Mouse (Mus musculus): ENCODE measurements around the gene Zbtb11. TPM values are rescaled to one million over a fixed set of nuclear protein-coding genes. Genes with fewer than 3 reads are reported as not detected.
"Not testable (repeated sequence)": the region's sequence is repeated elsewhere in the genome, so short reads cannot be mapped to it uniquely, and the experiment has no call there.

Gene Zbtb11
- polyA plus RNA-seq, 1 experiment: 2.4 TPM

GRCm38 (mm10) chr16:56038090-56038489 lies 64.4 kb downstream of the Zbtb11 start:
- no peak for TF ChIP-seq POLR2A (IDR thresholded peaks at IDR 0.05; ENCODE audit: low read depth, low read length)
- no peak for TF ChIP-seq CTCF (IDR thresholded peaks at IDR 0.05; ENCODE audit: extremely low read depth, insufficient read length, insufficient replicate concordance, low read depth, low read length)
- peak overlapping the region; percentile 88 for H3K27ac ChIP-seq (ENCODE audit: insufficient read depth, low read depth, low read length)
- peaks cover 3% of the 10 kb centered on the region; the same call in 1 of the 2 replicates for H3K4me1 ChIP-seq (ENCODE audit: control insufficient read depth, insufficient read depth, insufficient read length, low read length)
- H3K4me3 ChIP-seq (ENCODE audit: low read depth, low read length): peak overlapping the region; percentile 87
- H3K27me3 ChIP-seq (ENCODE audit: control insufficient read depth, insufficient read depth, low read length): no peaks in the 10 kb centered on the region
- 21% methylated on average over 8 of the region's 8 CpGs for WGBS
- H3K36me3 ChIP-seq (ENCODE audit: control insufficient read depth, insufficient read depth, low read length): peaks cover 9% of the 10 kb centered on the region

GRCm38 (mm10) chr16:56048038-56048437 lies 74.4 kb downstream of the Zbtb11 start, which contains the start of gene Senp7:
Gene Senp7 (plus strand): TSS chr16:56048338.
- not testable (repeated sequence) for H3K36me3 ChIP-seq (ENCODE audit: control insufficient read depth, insufficient read depth, low read length); H3K27me3 ChIP-seq (ENCODE audit: control insufficient read depth, insufficient read depth, low read length); H3K27ac ChIP-seq (ENCODE audit: insufficient read depth, low read depth, low read length); H3K4me3 ChIP-seq (ENCODE audit: low read depth, low read length); H3K4me1 ChIP-seq (ENCODE audit: control insufficient read depth, insufficient read depth, insufficient read length, low read length)
- WGBS: no CpG with 5 or more reads among the region's 4 CpGs

GRCm38 (mm10) chr16:56055911-56056310 lies 82.2 kb downstream of the Zbtb11 start:
- no peaks in the 10 kb centered on the region for H3K36me3 ChIP-seq (ENCODE audit: control insufficient read depth, insufficient read depth, low read length)
- no peaks in the 10 kb centered on the region for H3K27me3 ChIP-seq (ENCODE audit: control insufficient read depth, insufficient read depth, low read length)
- no peak for TF ChIP-seq CTCF (IDR thresholded peaks at IDR 0.05; ENCODE audit: extremely low read depth, insufficient read length, insufficient replicate concordance, low read depth, low read length)
- no peak for TF ChIP-seq POLR2A (IDR thresholded peaks at IDR 0.05; ENCODE audit: low read depth, low read length)
- WGBS: 75% methylated on average over 3 of the region's 3 CpGs
- H3K4me3 ChIP-seq (ENCODE audit: low read depth, low read length): no peak overlapping the region
- H3K4me1 ChIP-seq (ENCODE audit: control insufficient read depth, insufficient read depth, insufficient read length, low read length): no peaks in the 10 kb centered on the region
- no peak overlapping the region for H3K27ac ChIP-seq (ENCODE audit: insufficient read depth, low read depth, low read length)

- no peak overlapping the region for H3K27ac ChIP-seq (ENCODE audit: insufficient read depth, low read depth, low read length)
- H3K4me3 ChIP-seq (ENCODE audit: low read depth, low read length): no peak overlapping the region
- H3K27me3 ChIP-seq (ENCODE audit: control insufficient read depth, insufficient read depth, low read length): no peaks in the 10 kb centered on the region
- TF ChIP-seq CTCF (IDR thresholded peaks at IDR 0.05; ENCODE audit: extremely low read depth, insufficient read length, insufficient replicate concordance, low read depth, low read length) (no peak), POLR2A (IDR thresholded peaks at IDR 0.05; ENCODE audit: low read depth, low read length) (no peak)
- H3K4me1 ChIP-seq (ENCODE audit: control insufficient read depth, insufficient read depth, insufficient read length, low read length): no peaks in the 10 kb centered on the region
- 73% methylated on average over 7 of the region's 7 CpGs for WGBS
- no peaks in the 10 kb centered on the region for H3K36me3 ChIP-seq (ENCODE audit: control insufficient read depth, insufficient read depth, low read length)
Observed at GRCm38 (mm10) chr16:56056944-56057590, 83.4 kb downstream of the Zbtb11 start.

- no peaks in the 10 kb centered on the region for H3K4me1 ChIP-seq (ENCODE audit: control insufficient read depth, insufficient read depth, insufficient read length, low read length)
- TF ChIP-seq CTCF (IDR thresholded peaks at IDR 0.05; ENCODE audit: extremely low read depth, insufficient read length, insufficient replicate concordance, low read depth, low read length) (no peak), POLR2A (IDR thresholded peaks at IDR 0.05; ENCODE audit: low read depth, low read length) (no peak)
- 76% methylated on average over 10 of the region's 10 CpGs for WGBS
- no peaks in the 10 kb centered on the region for H3K36me3 ChIP-seq (ENCODE audit: control insufficient read depth, insufficient read depth, low read length)
- no peaks in the 10 kb centered on the region for H3K27me3 ChIP-seq (ENCODE audit: control insufficient read depth, insufficient read depth, low read length)
- no peak overlapping the region for H3K27ac ChIP-seq (ENCODE audit: insufficient read depth, low read depth, low read length)
- H3K4me3 ChIP-seq (ENCODE audit: low read depth, low read length): no peak overlapping the region
Observed at GRCm38 (mm10) chr16:56058151-56058550, 84.5 kb downstream of the Zbtb11 start.

Other genes starting within 250 kb of the Zbtb11 start
- 38.6 and 53.2 TPM in 2 replicates for gene Nfkbiz, start 135.0 kb upstream of the Zbtb11 start, polyA plus RNA-seq (2012; rRNA removed)
- 0.42 and 1.3 TPM in 2 replicates for gene Nxpe3, start 78.6 kb upstream of the Zbtb11 start, polyA plus RNA-seq (2012; rRNA removed)
- gene Cep97, start 39.0 kb upstream of the Zbtb11 start, polyA plus RNA-seq (2012; rRNA removed): 0.20 and 0.25 TPM in 2 replicates
- gene Rpl24, start 7.6 kb upstream of the Zbtb11 start, polyA plus RNA-seq (2012; rRNA removed): 14.5 and 40.5 TPM in 2 replicates
- gene Pcnp, start 55.9 kb downstream of the Zbtb11 start, polyA plus RNA-seq (2012; rRNA removed): 1.1 and 2.9 TPM in 2 replicates
- 1.6 and 1.7 TPM in 2 replicates for gene Trmt10c, start 63.9 kb downstream of the Zbtb11 start, polyA plus RNA-seq (2012; rRNA removed)
- gene Senp7, start 74.5 kb downstream of the Zbtb11 start, polyA plus RNA-seq (2012; rRNA removed): 0.32 and 0.72 TPM in 2 replicates
- gene Impg2, start 230.4 kb downstream of the Zbtb11 start, polyA plus RNA-seq (2012; rRNA removed): 0.01 and 0.06 TPM in 2 replicates